ENCODE assay signal across 12 mouse cellular contexts in genomic region chr4:44068736-44069135, GRCm38 (mm10). TPM values are rescaled to one million over a fixed set of nuclear protein-coding genes. Genes with fewer than 3 reads are reported as not detected.
DNase-seq lines count a peak whose midpoint lies in the region; ATAC-seq and TF ChIP-seq lines count a peak whose summit lies in the region.
"Had no signal": no experiment of that assay in that cellular context is flagged by ENCODE, and none has a peak within 500 bp of the region (broad histone marks: within the 10 kb centered on the region; RNA-seq: fewer than 3 reads in every experiment).

No protein-coding gene starts in this region.

- TF ChIP-seq POLR2A in liver, adult 2 months (IDR thresholded peaks at IDR 0.05; ENCODE audit: extremely low read depth, insufficient read depth, low read length), result peak; percentile 29; the same call in 1 of the 2 replicates

- no peaks in the 10 kb centered on the region for H3K36me3 ChIP-seq in liver, adult 2 months (ENCODE audit: control insufficient read depth, insufficient read depth, low read length)
- no peaks in the 10 kb centered on the region for H3K36me3 ChIP-seq in heart, postnatal 0 days (replicated peaks; ENCODE audit: control insufficient read depth, insufficient read depth, low read length)
- H3K36me3 ChIP-seq: limb, embryonic 10.5 days; midbrain, embryonic 12.5 days had no signal

- 17% methylated on average over 9 of the region's 9 CpGs for WGBS in liver, adult 2 months
- 28% methylated on average over 9 of the region's 9 CpGs for WGBS in heart, postnatal 0 days

- TF ChIP-seq CTCF in liver, adult 2 months (IDR thresholded peaks at IDR 0.05; ENCODE audit: low read depth, low read length), result no peak
- TF ChIP-seq CTCF in heart, postnatal 0 days (IDR thresholded peaks at IDR 0.05; ENCODE audit: low read depth), result no peak

- H3K4me3 ChIP-seq in liver, adult 2 months (ENCODE audit: insufficient read depth, low read depth, low read length), result peak overlapping the region; percentile 17; the same call in 1 of the 2 replicates
- 0 out of 2 replicates have a peak overlapping the region, but pooled peaks have one; percentile 7 for H3K4me3 ChIP-seq in heart, postnatal 0 days (ENCODE audit: low read depth, low read length)
- H3K4me3 ChIP-seq: erythroblast, embryonic 14.5 days; limb, embryonic 10.5 days; midbrain, embryonic 12.5 days had no signal

- H3K79me2 ChIP-seq in liver, adult 2 months (ENCODE audit: control insufficient read depth, insufficient read depth, low read length), result peaks cover 3% of the 10 kb centered on the region; the same call in 1 of the 2 replicates

- H3K27me3 ChIP-seq in liver, adult 2 months (ENCODE audit: control insufficient read depth, insufficient read depth, low read length), result no peaks in the 10 kb centered on the region
- no peaks in the 10 kb centered on the region for H3K27me3 ChIP-seq in heart, postnatal 0 days (ENCODE audit: control insufficient read depth, insufficient read depth, low read length)

- peak overlapping the region; percentile 99 for H3K27ac ChIP-seq in liver, adult 2 months (replicated peaks; ENCODE audit: insufficient read depth, low read depth, low read length)
- peak overlapping the region; percentile 70 for H3K27ac ChIP-seq in heart, postnatal 0 days (ENCODE audit: low read depth)
- H3K27ac ChIP-seq: limb, embryonic 10.5 days; midbrain, embryonic 12.5 days had no signal

- peaks cover 14% of the 10 kb centered on the region for H3K4me1 ChIP-seq in liver, adult 2 months (ENCODE audit: control insufficient read depth, insufficient read depth, low read length)
- H3K4me1 ChIP-seq in heart, postnatal 0 days (ENCODE audit: control insufficient read depth, insufficient read depth), result peaks cover 20% of the 10 kb centered on the region

- peak overlapping the region; percentile 41 for H3K4me2 ChIP-seq in heart, postnatal 0 days (ENCODE audit: low read depth, low read length)
- H3K4me2 ChIP-seq: midbrain, embryonic 12.5 days had no signal

- no peak for TF ChIP-seq EP300 in heart, postnatal 0 days (IDR thresholded peaks at IDR 0.05; ENCODE audit: low read depth)

- peak; percentile 11 for DNase-seq in embryo, embryonic 11 days
- DNase-seq in embryo, embryonic 9.5 days (ENCODE audit: extremely low spot score), result no peak
- peak; percentile 94 for DNase-seq in liver, adult 2 months (ENCODE audit: extremely low read depth, low read depth, low spot score)
- no peak for DNase-seq in liver
- peak; percentile 83 for DNase-seq in heart, postnatal 0 days (ENCODE audit: low spot score)
- peak; percentile 43 for DNase-seq in lung, postnatal 10 days
- no peak for DNase-seq in spleen, postnatal 10 days (ENCODE audit: low spot score in 2 of 2)
- DNase-seq in B cell, adult 2 months, result no peak
- DNase-seq: cerebellum, postnatal 10 days had no signal

- H3K9ac ChIP-seq in liver, adult 2 months (ENCODE audit: low read depth, low read length), result peak overlapping the region; percentile 81
- no peak overlapping the region for H3K9ac ChIP-seq in heart, postnatal 0 days (replicated peaks; ENCODE audit: low read depth, low read length)
- H3K9ac ChIP-seq: midbrain, embryonic 12.5 days had no signal

- H3K9me3 ChIP-seq in heart, postnatal 0 days (replicated peaks; ENCODE audit: control insufficient read depth, low read length), result no peaks in the 10 kb centered on the region
- H3K9me3 ChIP-seq: limb, embryonic 10.5 days; midbrain, embryonic 12.5 days had no signal

- ATAC-seq in heart, postnatal 0 days (ENCODE audit: insufficient read depth, low read depth), result no peak

RNA-seq across cellular contexts. Expression of gene Gne, which starts 15.2 kb away (rescaled TPM):
- total RNA-seq in liver, adult 2 months (2014; rRNA removed), result 318 and 329 TPM in 2 replicates
- polyA plus RNA-seq in liver, adult 2 months (2012; rRNA removed), result 85.5 and 87.9 TPM in 2 replicates
- 44.0 and 45.5 TPM in 2 replicates for total RNA-seq in heart, postnatal 0 days (2014; rRNA removed; ENCODE audit: low replicate concordance)
- 24.2 and 25.5 TPM in 2 replicates for polyA plus RNA-seq in heart, postnatal 0 days (2015; fragmentation: Nextera tagmentation; extraction: Ambion mirVana)

Comparison
In these comparisons a context has a peak if more than half of its experiments do, and no peak if none do; other contexts are left out.
1. DNase-seq: peak in embryo, embryonic 11 days (single experiment), liver, adult 2 months (single experiment), heart, postnatal 0 days (single experiment) and lung, postnatal 10 days (single experiment); none in embryo, embryonic 9.5 days (single experiment), liver (single experiment), spleen, postnatal 10 days (0 of 2) and B cell, adult 2 months (0 of 2).